Mouse (Mus musculus) frontal cortex, postnatal 10 days (tissue): ENCODE measurements at regions not wholly inside any gene's neighbourhood (a gene's known extent, or its start where the extent isn't known, plus 50 kb on each side); places are given as distances from the start of the nearest gene placed in this dataset.

Source experiments
- DNase-seq, 2 experiments: peaks; one replicate each; pipeline ENCODE4 v3.0.0; 2022; ENCODE audit warnings: low spot score in 2 of 2, mixed read lengths in 1 of 2

DNA sequence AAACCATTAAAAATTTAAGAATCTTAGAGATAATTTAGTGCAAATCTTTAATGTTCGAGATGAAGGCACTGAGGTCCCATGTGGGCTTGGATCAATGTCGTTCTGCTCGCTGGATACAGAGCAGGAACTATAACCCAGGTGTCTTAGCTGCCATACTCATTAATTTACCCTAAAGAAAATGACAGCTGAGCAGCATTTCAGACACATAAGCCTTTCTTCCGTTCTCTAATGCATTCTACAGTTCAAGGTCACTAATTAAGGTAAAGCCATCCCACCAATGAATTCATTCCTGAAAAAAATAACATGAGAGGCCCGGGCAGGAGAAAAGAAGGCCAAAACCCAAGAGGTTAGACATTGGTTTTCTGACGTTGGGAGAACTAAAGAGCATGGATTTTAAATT is 670.3 kb downstream of the Basp1 start:
- DNase-seq = no peak

DNA sequence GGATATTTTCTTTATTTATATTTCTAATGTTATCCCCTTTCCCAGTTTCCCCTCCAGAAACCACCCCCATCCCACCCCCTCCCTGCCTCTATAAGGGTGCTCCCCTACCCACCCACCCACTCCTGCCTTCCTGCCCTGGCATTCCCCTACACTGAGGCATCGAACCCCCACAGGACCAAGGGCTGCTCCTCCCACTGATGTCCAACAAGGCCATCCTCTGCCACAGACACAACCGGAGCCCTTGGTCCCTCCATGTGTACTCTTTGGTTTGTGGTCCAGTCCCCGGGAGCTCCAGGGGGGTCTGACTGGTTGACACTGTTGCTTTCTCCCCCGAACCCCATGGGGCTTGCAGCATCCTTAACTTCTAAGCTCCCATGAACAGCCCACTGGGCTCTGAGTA is 688.4 kb downstream of the Basp1 start:
- DNase-seq = no peak

DNA sequence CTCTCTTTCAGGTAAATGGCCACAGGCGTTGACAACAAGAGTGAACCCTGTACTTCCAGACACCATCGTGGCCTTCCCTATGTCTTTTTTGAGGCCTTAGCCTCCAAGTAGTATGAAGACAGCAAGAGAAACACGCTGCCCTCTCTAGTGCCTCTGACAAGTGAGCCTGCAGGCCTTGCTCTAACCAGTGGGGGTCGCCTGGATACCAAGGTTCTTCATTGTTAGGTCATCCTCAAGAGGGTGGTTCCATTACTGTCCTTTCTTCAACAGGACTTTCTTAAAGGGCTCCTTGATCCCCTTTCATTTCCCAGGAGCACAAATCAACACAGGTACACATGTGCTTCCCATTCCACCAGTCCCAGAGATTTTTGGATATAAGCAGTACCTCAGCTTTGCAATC is 688.9 kb downstream of the Basp1 start:
- peak in 1 of 2 experiments; percentile 43 for DNase-seq

DNA sequence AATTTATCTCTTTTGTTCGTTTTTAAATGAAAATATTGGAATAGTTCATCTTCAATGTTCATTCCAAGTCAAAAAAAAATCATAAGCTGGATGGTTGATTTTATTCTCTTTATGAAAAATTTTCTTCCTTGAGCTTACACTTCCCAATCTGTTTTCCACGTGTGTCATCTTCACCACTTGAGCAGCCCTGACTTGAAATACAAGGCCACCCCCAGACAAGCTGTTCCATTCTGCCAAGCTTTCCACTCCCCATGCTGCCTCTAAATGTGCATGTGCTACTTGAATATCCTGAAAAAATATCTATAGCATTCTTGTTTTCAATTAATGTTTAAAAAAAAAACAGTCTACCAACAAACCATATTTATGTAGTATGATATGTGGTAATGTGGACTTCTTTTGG is 693.2 kb downstream of the Basp1 start:
- DNase-seq = peak; percentile 31 to 57

- DNase-seq = no peak
These were observed 731.4 kb downstream of the Basp1 start for GRCm38 (mm10) chr15:24682167-24682566.

GRCm38 (mm10) chr15:24648938-24649337 is 764.6 kb downstream of the Basp1 start:
- no peak for DNase-seq

GRCm38 (mm10) chr15:24635620-24636019 is 777.9 kb downstream of the Basp1 start:
- DNase-seq = no peak

GRCm38 (mm10) chr15:24596242-24596641 is 817.3 kb downstream of the Basp1 start:
- DNase-seq = peak; percentile 21 to 62

DNA sequence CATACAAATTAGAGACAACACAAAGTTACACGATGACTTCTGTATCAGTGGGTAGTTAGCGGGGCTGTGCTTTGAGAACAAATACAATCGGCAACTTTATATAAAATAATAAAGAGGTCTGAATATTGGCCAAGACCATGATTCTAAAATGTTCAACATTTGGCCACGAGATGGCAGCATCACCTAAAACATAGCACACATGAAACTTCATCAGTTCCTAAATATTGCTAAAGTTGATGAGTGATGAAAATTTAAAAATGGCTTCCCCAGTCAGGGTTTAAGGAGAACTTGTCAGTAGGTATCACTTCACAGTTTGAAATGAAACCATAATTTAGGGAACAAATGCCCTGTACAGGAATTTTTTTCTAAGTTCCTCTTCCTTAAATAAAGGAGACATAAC is 824.6 kb downstream of the Basp1 start:
- DNase-seq = peak in 1 of 2 experiments; percentile 39

DNA sequence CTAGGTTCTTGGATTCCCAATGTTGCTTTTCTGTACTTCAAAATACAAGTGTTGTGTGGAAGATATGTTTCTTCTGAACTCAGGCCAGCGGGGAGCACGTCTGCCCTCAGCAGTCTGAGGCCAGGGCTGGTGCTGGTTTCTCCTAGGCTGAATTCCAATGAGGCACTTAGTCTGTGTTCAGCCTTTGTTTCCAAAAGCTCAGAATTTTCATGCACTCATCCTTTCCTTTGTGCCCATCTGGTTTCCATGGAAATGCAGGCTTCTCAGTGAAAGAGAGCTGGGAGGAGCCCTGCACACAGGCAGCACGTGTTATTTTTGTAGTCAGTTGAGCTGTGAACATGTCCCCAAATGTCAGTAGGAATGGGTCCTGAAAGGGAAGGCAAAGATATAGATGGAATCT is 846.6 kb downstream of the Basp1 start:
- peak; percentile 14 to 25 for DNase-seq

GRCm38 (mm10) chr15:24556806-24557205 is 856.8 kb downstream of the Basp1 start:
- DNase-seq = no peak

GRCm38 (mm10) chr15:24550108-24550507 is 863.5 kb downstream of the Basp1 start:
- no peak for DNase-seq

- no peak for DNase-seq
These were observed 883.5 kb downstream of the Basp1 start for GRCm38 (mm10) chr15:24530065-24530464.

- DNase-seq = no peak
These were observed 886.2 kb downstream of the Basp1 start for GRCm38 (mm10) chr15:24527379-24527778.

GRCm38 (mm10) chr15:24513926-24514325 is 899.6 kb downstream of the Basp1 start:
- DNase-seq = no peak

GRCm38 (mm10) chr15:24501907-24502559 is 911.5 kb downstream of the Basp1 start:
- peak in 1 of 2 experiments; percentile 7 for DNase-seq

- DNase-seq = no peak
These were observed 927.3 kb downstream of the Basp1 start for GRCm38 (mm10) chr15:24486235-24486634.

- DNase-seq = no peak
These were observed 945.3 kb downstream of the Basp1 start for GRCm38 (mm10) chr15:24468239-24468638.

DNA sequence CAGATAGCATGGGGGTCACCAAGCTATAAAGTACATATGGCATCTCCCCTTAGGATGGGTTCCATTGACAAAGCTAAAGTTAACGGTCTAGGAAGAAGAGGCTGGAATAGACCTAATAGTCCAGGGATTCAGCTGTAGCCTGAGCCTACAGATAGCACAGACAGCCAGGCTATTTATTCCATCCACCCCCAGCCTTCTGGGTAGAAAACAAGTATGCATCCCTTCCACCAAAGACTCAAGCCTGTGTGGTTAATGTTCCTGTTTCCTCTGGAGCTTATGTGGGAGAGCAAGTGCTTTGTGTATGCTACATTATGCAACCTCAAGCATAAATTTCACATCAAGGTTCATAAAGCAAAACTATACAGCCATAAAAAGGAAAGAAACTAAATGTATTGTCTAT is 955.8 kb downstream of the Basp1 start:
- DNase-seq = no peak

DNA sequence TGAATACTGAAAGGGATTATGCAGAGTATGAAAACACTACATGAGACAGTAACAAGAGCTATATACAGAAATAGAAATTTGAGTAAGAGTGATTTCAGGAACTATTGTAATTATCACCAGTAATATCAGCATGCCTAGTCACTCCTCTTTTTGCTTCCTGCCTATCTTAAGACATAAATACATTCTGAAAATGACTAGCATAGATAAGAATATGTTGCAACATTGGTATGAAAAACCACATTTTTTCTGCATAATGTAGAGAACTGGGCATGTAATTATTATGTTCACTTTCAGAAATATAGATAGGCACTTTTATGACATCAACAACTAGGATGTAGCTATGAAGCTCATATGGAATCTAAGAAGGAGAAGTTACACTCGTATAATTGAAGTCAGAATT is 980.5 kb downstream of the Basp1 start:
- no peak for DNase-seq

- DNase-seq = no peak
These were observed 984.4 kb downstream of the Basp1 start for GRCm38 (mm10) chr15:24429154-24429553.

DNA sequence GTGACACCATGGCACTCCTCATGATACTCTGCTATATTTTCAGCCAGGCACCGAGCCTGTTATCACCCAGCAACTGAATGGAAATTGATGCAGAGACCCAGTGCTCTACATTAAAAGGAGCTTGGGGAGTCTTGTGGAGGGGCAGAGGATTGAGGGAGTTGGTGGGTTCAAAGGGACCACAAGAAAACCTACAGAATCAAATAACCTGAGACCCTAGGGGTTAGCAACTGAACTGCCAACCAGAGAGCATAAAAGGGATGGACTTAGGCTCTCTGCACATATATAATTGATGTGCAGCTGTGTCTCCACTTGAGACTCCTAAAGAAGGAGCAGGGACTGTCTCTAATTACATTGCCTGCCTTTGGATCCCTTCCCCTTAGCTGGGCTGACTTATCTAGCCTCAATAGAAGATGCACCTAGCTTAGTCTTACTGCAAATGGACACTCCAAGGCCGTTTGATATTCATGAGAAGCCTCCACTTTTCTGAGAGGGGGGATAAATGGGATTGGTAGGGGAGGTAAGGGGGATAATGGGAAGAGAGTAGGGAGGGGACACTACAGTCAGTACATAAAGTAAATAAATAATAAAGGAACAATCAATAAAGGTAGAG is 991.1 kb downstream of the Basp1 start:
- no peak for DNase-seq

- DNase-seq = no peak
These were observed 993.8 kb downstream of the Basp1 start for GRCm38 (mm10) chr15:24419736-24420135.

DNA sequence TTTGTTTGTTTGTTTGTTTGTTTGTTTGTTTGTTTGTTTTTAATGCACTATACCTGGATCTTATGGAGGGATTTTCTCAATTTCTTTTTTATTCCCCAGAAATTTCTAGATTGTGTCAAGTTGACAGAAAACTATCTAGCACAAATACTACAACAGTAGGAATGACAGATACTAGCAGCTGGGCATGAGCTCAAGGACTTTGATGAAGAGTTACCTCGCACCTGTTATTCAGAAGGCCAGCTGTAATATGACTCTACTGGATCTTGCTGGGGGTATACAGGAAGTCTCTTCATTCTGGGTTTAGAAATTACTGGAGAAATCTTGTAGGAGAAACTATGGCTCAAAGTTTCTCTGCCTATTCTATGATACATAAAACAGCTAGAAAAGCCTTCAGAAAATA is 994.4 kb downstream of the Basp1 start:
- no peak for DNase-seq
